Mouse (Mus musculus): ENCODE data around the gene Tcf21.

The Tcf21 gene

GRCm38 (mm10) chr10:22819871-22820590 is at the start of gene Tcf21:
Gene Tcf21 (minus strand): TSS chr10:22820174.
- no peak for DNase-seq (ENCODE audit: low spot score)

- no peak for DNase-seq (ENCODE audit: low spot score)
These were observed 48.5 kb upstream of the Tcf21 start for GRCm38 (mm10) chr10:22868386-22868918.

GRCm38 (mm10) chr10:22867210-22867609 is 47.2 kb upstream of the Tcf21 start:
- DNase-seq (ENCODE audit: low spot score) = no peak

GRCm38 (mm10) chr10:22858111-22858510 is 38.1 kb upstream of the Tcf21 start:
- DNase-seq (ENCODE audit: low spot score) = no peak

GRCm38 (mm10) chr10:22854330-22854729 is 34.4 kb upstream of the Tcf21 start:
- no peak for DNase-seq (ENCODE audit: low spot score)

- DNase-seq (ENCODE audit: low spot score) = no peak
These were observed 25.4 kb upstream of the Tcf21 start for GRCm38 (mm10) chr10:22845351-22845750.

GRCm38 (mm10) chr10:22844731-22845130 is 24.8 kb upstream of the Tcf21 start:
- no peak for DNase-seq (ENCODE audit: low spot score)

- no peak for DNase-seq (ENCODE audit: low spot score)
These were observed 23.7 kb upstream of the Tcf21 start for GRCm38 (mm10) chr10:22843440-22844361.

GRCm38 (mm10) chr10:22842781-22843439 is 22.9 kb upstream of the Tcf21 start:
- DNase-seq (ENCODE audit: low spot score) = no peak

GRCm38 (mm10) chr10:22842113-22842512 is 22.1 kb upstream of the Tcf21 start:
- DNase-seq (ENCODE audit: low spot score) = no peak

GRCm38 (mm10) chr10:22826244-22826643 is 6.3 kb upstream of the Tcf21 start:
- DNase-seq (ENCODE audit: low spot score) = no peak

GRCm38 (mm10) chr10:22822896-22823295 is 2.9 kb upstream of the Tcf21 start:
- DNase-seq (ENCODE audit: low spot score) = no peak

GRCm38 (mm10) chr10:22822486-22822885 is 2.5 kb upstream of the Tcf21 start:
- no peak for DNase-seq (ENCODE audit: low spot score)

GRCm38 (mm10) chr10:22821709-22822108 is 1.7 kb upstream of the Tcf21 start:
- DNase-seq (ENCODE audit: low spot score) = no peak

GRCm38 (mm10) chr10:22821267-22821666 is 1.3 kb upstream of the Tcf21 start:
- DNase-seq (ENCODE audit: low spot score) = no peak

GRCm38 (mm10) chr10:22820841-22821240 is 867 bp upstream of the Tcf21 start:
- DNase-seq (ENCODE audit: low spot score) = no peak

GRCm38 (mm10) chr10:22819239-22819870 is 619 bp downstream of the Tcf21 start:
- no peak for DNase-seq (ENCODE audit: low spot score)

GRCm38 (mm10) chr10:22818600-22819238 is 1.3 kb downstream of the Tcf21 start:
- DNase-seq (ENCODE audit: low spot score) = no peak

GRCm38 (mm10) chr10:22817976-22818375 is 2.0 kb downstream of the Tcf21 start:
- DNase-seq (ENCODE audit: low spot score) = no peak

- DNase-seq (ENCODE audit: low spot score) = no peak
These were observed 2.4 kb downstream of the Tcf21 start for GRCm38 (mm10) chr10:22817561-22817960.

GRCm38 (mm10) chr10:22816237-22816762 is 3.7 kb downstream of the Tcf21 start:
- DNase-seq (ENCODE audit: low spot score) = no peak
